Mouse (Mus musculus) C2C12 (cell line): ENCODE measurements around the gene Zfyve9.

Experiments
- CEBPB ChIP-seq: IDR thresholded peaks from one replicate; pipeline ENCODE4 v1.6.1; 2011; ENCODE audit warnings: low read depth, mild to moderate bottlenecking, control low read depth, moderate library complexity
- CTCF ChIP-seq: IDR thresholded peaks from one replicate; pipeline ENCODE4 v1.5.1; 2011; ENCODE audit not compliant: control insufficient read depth, insufficient read depth, insufficient read length
- MAX ChIP-seq: IDR thresholded peaks from one replicate; pipeline ENCODE4 v1.6.1; 2011; ENCODE audit warnings: mild to moderate bottlenecking, control low read depth
- USF1 ChIP-seq: IDR thresholded peaks from one replicate; pipeline ENCODE4 v1.6.1; 2011; ENCODE audit warnings: low read depth, mild to moderate bottlenecking, control low read depth, moderate library complexity

DNA sequence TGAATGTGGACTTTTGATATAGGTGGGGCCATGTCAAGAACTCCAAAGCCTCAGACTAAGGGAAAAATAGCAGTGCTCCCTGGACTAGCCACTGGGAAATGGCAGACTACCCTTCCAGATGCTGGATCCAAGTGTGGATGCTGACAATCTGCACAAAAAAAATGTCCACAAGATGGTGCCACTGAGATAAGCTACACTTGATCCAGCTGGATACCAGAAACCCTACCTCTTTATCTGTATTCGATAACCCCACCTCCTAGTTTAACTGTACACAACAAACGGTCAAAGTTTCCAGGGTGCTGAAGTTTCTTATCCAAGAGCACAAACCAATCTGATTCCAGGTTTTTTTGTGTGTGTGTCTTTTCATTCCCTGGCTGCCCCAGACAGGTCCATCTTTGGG lies 116.2 kb downstream of the Zfyve9 start:
- no peak for TF ChIP-seq CTCF
- no peak for TF ChIP-seq CEBPB
- no peak for TF ChIP-seq USF1
- TF ChIP-seq MAX: no peak
